Mouse (Mus musculus) thymus, adult 2 months (tissue): ENCODE data around the gene Npff. TPM values are rescaled to one million over a fixed set of nuclear protein-coding genes. Genes with fewer than 3 reads are reported as not detected.
A peak's percentile ranks its signal among the peaks of the same experiment; 100 is the strongest.

Source experiments
- DNase-seq: peaks from one replicate; pipeline ENCODE4 v3.0.0; 2021
- H3K27ac ChIP-seq: fragments of 200-500 bp; 2 replicates; pipeline ENCODE4 v1.5.1; 2012; ENCODE audit warnings: low read length, control low read depth; ENCODE audit not compliant: control insufficient read depth, insufficient read depth
- H3K27me3 ChIP-seq: fragments of 200-500 bp; 2 replicates; pipeline ENCODE4 v1.6.1; 2012; ENCODE audit warnings: mild to moderate bottlenecking, low read length, moderate library complexity, mixed read lengths; ENCODE audit not compliant: control insufficient read depth, insufficient read depth
- H3K36me3 ChIP-seq: fragments of 200-500 bp; 2 replicates; pipeline ENCODE4 v1.6.1; 2012; ENCODE audit warnings: mild to moderate bottlenecking, low read length, moderate library complexity; ENCODE audit not compliant: control insufficient read depth, insufficient read depth
- H3K4me1 ChIP-seq: fragments of 200-500 bp; replicated peaks from 2 replicates; pipeline ENCODE4 v1.6.1; 2012; ENCODE audit warnings: low read length; ENCODE audit not compliant: control insufficient read depth, insufficient read depth
- H3K4me3 ChIP-seq: fragments of 200-500 bp; 2 replicates; pipeline ENCODE4 v1.5.1; 2012; ENCODE audit warnings: mild to moderate bottlenecking, low read length, control low read depth, moderate library complexity; ENCODE audit not compliant: control insufficient read depth, insufficient read depth
- CTCF ChIP-seq: fragments of 200-500 bp; IDR thresholded peaks from 2 replicates; pipeline ENCODE4 v1.5.1; 2012; ENCODE audit warnings: mild to moderate bottlenecking, control low read depth, low read length, moderate library complexity, borderline replicate concordance; ENCODE audit not compliant: control insufficient read depth, poor library complexity, insufficient read depth; ENCODE audit errors: extremely low read depth
- POLR2A ChIP-seq: fragments of 200-500 bp; IDR thresholded peaks from 2 replicates; pipeline ENCODE4 v1.6.1; 2012; ENCODE audit warnings: mild to moderate bottlenecking, low read length, control low read depth, moderate library complexity; ENCODE audit not compliant: control insufficient read depth, poor library complexity, insufficient read depth; ENCODE audit errors: extremely low read depth
- WGBS: fragments of 180-500 bp; shearing (Covaris S2); methylation state at CpG from one replicate; pipeline ENCODE4 v1.1.7; 2018; 5-methylcytosine and 5-hydroxymethylcytosine counted together
- polyA plus RNA-seq: library from polyadenylated mRNA; depleted of rRNA; stranded (reverse); fragments of >200 nt; gene quantifications from 2 replicates; pipeline ENCODE4 v1.2.3, GENCODE M21; 2012

The Npff gene
- polyA plus RNA-seq, 1 experiment, result 11.7 TPM

- H3K27ac ChIP-seq, result peak within 1 kb of the TSS; percentile 49; the same call in 1 of the 2 replicates
- H3K27me3 ChIP-seq, result no peaks in the 10 kb centered on the region
- peaks cover 15% of the 10 kb centered on the region for H3K4me1 ChIP-seq
- DNase-seq, result peak; percentile 78
- no peaks in the 10 kb centered on the region for H3K36me3 ChIP-seq
- peak within 1 kb of the TSS; percentile 59 for H3K4me3 ChIP-seq
- 1% methylated on average over 43 of the region's 43 CpGs for WGBS
- 0 out of 2 replicates have a peak, but pooled peaks have one; percentile 6 for TF ChIP-seq CTCF
- no peak for TF ChIP-seq POLR2A
These were observed 7.9 kb downstream of the Npff start, which contains the start of gene Map3k12 for GRCm38 (mm10) chr15:102516728-102517404. Gene Map3k12 (minus strand): TSS chr15:102517064.

GRCm38 (mm10) chr15:102516293-102516692, 8.4 kb downstream of the Npff start:
- DNase-seq, result no peak
- Histone ChIP-seq H3K4me3 (peak overlapping the region; percentile 59), H3K27ac (no peak overlapping the region), H3K36me3 (no peaks in the 10 kb centered on the region), H3K27me3 (no peaks in the 10 kb centered on the region), H3K4me1 (peaks cover 15% of the 10 kb centered on the region)
- no peak for TF ChIP-seq POLR2A
- TF ChIP-seq CTCF, result no peak
- 19% methylated on average over 12 of the region's 12 CpGs for WGBS

GRCm38 (mm10) chr15:102515791-102516190, 9.0 kb downstream of the Npff start:
- Histone ChIP-seq H3K36me3 (no peaks in the 10 kb centered on the region), H3K4me1 (peaks cover 16% of the 10 kb centered on the region), H3K27ac (no peak overlapping the region), H3K27me3 (no peaks in the 10 kb centered on the region), H3K4me3 (no peak overlapping the region)
- 88% methylated on average over 4 of the region's 4 CpGs for WGBS
- TF ChIP-seq CTCF, result no peak
- no peak for TF ChIP-seq POLR2A
- no peak for DNase-seq

- Histone ChIP-seq H3K4me3 (no peak overlapping the region), H3K36me3 (no peaks in the 10 kb centered on the region), H3K27me3 (no peaks in the 10 kb centered on the region), H3K4me1 (peaks cover 22% of the 10 kb centered on the region), H3K27ac (no peak overlapping the region)
- DNase-seq, result no peak
- WGBS, result 94% methylated on average over 2 of the region's 2 CpGs
- TF ChIP-seq CTCF (no peak), POLR2A (no peak)
These were observed 9.5 kb downstream of the Npff start for GRCm38 (mm10) chr15:102515261-102515660.

GRCm38 (mm10) chr15:102513004-102513403, 11.7 kb downstream of the Npff start:
- peaks cover 19% of the 10 kb centered on the region for H3K4me1 ChIP-seq
- H3K27ac ChIP-seq, result no peak overlapping the region
- no peaks in the 10 kb centered on the region for H3K27me3 ChIP-seq
- no peak for DNase-seq
- no peak overlapping the region for H3K4me3 ChIP-seq
- 95% methylated on average over 3 of the region's 3 CpGs for WGBS
- TF ChIP-seq POLR2A (no peak), CTCF (no peak)
- no peaks in the 10 kb centered on the region for H3K36me3 ChIP-seq

- Histone ChIP-seq H3K36me3 (no peaks in the 10 kb centered on the region), H3K27ac (no peak overlapping the region), H3K4me1 (peaks cover 19% of the 10 kb centered on the region), H3K27me3 (no peaks in the 10 kb centered on the region), H3K4me3 (no peak overlapping the region)
- no peak for DNase-seq
- TF ChIP-seq CTCF (no peak), POLR2A (no peak)
These were observed 12.3 kb downstream of the Npff start for GRCm38 (mm10) chr15:102512471-102512870.
